Mouse (Mus musculus) liver, embryonic 14.5 days (tissue): ENCODE measurements around the gene Enho.

Source experiments
- CTCF ChIP-seq: IDR thresholded peaks from 2 replicates; pipeline ENCODE4 v1.5.1; 2016; ENCODE audit warnings: antibody characterized with exemption, low read depth, control low read depth
- EP300 ChIP-seq: IDR thresholded peaks from 2 replicates; pipeline ENCODE4 v1.6.1; 2016; ENCODE audit warnings: antibody characterized with exemption, low read depth

- no peak for TF ChIP-seq CTCF
- no peak for TF ChIP-seq EP300
Measured at GRCm38 (mm10) chr4:41610594-41610980, 29.5 kb downstream of the Enho start.
